Mouse (Mus musculus) cortical plate, adult 2 months (tissue): ENCODE measurements around the gene Hmgcs2. TPM values are rescaled to one million over a fixed set of nuclear protein-coding genes. Genes with fewer than 3 reads are reported as not detected.

Source experiments
- H3K27ac ChIP-seq: fragments of 200-500 bp; 2 replicates; pipeline ENCODE4 v1.5.1; 2012; ENCODE audit warnings: low read length, control low read depth, inconsistent platforms; ENCODE audit not compliant: insufficient read depth
- H3K4me1 ChIP-seq: fragments of 200-500 bp; 2 replicates; pipeline ENCODE4 v1.6.1; 2011; ENCODE audit warnings: low read length; ENCODE audit not compliant: control insufficient read depth, insufficient read depth
- H3K4me3 ChIP-seq: fragments of 200-500 bp; 2 replicates; pipeline ENCODE4 v1.5.1; 2011; ENCODE audit warnings: mild to moderate bottlenecking, low read length, control low read depth; ENCODE audit not compliant: insufficient read depth
- CTCF ChIP-seq: fragments of 200-500 bp; IDR thresholded peaks from 2 replicates; pipeline ENCODE4 v1.5.1; 2011; ENCODE audit warnings: mild to moderate bottlenecking, control low read depth, low read length; ENCODE audit not compliant: insufficient read depth; ENCODE audit errors: extremely low read depth
- POLR2A ChIP-seq: fragments of 200-500 bp; IDR thresholded peaks from 2 replicates; pipeline ENCODE4 v1.6.1; 2011; ENCODE audit warnings: mild to moderate bottlenecking, low read length, control low read depth; ENCODE audit not compliant: insufficient read depth; ENCODE audit errors: extremely low read depth
- polyA plus RNA-seq: library from polyadenylated mRNA; depleted of rRNA; stranded (reverse); fragments of >200 nt; gene quantifications from 2 replicates; pipeline ENCODE4 v1.2.3, GENCODE M21; 2012

Gene Hmgcs2
- polyA plus RNA-seq, 1 experiment: 5.3 TPM

DNA sequence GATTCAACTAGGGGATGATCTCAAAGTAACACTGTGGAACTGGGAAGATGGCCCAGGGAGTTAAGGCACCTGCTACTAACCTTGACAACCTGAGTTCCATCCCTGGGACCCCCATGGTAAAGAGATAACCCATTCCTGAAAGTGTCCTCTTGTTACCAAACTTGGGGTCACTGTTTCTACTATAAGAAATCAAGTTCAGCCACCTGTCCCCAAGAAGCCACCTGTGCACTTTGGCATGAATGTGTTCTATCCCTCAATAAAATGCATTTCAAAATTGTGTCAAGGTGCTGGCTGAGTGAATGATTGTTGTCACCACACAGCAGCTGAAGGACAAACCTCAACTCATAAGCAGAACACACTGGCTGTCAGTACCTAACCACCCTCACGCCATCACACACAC, 30.2 kb downstream of the Hmgcs2 start:
- Histone ChIP-seq H3K4me1 (no peaks in the 10 kb centered on the region), H3K4me3 (no peak overlapping the region), H3K27ac (no peak overlapping the region)
- no peak for TF ChIP-seq POLR2A
- no peak for TF ChIP-seq CTCF

DNA sequence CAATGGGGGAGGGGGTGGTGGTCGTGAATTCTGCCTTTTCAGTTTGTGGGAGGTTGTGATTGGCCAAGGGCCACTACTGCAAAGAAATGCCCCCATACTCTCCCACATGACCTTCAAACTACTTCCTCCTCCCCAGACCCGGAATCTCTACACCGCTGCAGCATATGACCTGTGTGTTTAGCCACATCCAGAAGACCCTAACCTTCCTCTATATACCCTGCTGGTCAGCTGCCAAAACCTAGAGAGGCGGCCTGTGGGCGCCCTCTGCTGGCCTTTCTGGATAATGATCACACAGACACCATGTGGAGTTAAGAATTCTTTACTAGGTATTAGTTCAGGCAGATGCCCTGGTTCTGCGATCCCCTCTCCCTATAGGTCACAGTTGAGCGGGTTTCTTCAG, 32.6 kb downstream of the Hmgcs2 start:
- Histone ChIP-seq H3K4me3 (no peak overlapping the region), H3K27ac (no peak overlapping the region), H3K4me1 (no peaks in the 10 kb centered on the region)
- TF ChIP-seq POLR2A (no peak), CTCF (peak; percentile 68)

DNA sequence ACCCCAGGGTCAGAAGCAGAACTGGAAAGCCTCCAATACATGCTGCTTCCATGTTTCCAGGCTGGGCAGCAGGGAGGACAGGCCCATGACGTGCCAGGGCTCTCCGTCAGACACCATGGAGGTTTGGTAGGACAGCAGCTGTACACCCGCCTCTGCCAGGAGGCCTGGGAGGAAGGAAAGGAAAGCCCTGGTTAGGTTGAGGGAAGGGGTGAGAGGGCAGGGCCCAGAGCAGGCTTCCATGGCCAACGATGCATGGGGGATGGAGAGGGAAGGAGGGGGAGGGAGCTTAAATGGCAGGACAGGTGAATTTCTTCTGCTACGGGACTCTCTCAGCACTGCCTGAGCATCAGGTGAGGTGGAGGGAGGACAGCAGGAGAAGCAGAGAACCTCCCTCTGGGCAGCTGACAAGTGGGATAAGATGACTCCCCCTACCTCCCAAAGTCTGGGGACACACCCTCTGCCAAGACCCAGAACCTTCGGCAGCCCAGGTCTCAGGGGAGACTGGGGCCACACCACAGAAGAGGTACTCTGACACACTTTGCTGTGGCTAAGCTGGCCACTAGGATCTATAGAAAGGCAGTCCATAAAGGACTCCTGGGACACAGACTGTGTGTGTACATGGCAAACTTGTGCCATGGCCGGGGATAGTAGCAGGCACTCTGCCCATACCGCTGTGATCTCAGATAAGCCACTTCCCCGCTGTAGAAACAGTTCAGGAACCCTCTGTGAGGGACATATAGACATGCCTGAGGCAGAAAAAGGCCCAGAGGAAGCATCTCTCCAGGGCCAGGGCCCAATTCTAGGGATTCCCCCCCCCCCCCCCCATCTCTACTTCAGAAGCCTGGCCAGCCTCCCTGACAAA, 33.3 kb downstream of the Hmgcs2 start:
- no peak for TF ChIP-seq POLR2A
- TF ChIP-seq CTCF: no peak
- Histone ChIP-seq H3K4me3 (no peak overlapping the region), H3K4me1 (no peaks in the 10 kb centered on the region), H3K27ac (no peak overlapping the region)

GRCm38 (mm10) chr3:98315181-98315580, 34.9 kb downstream of the Hmgcs2 start:
- Histone ChIP-seq H3K27ac (peak overlapping the region; percentile 61; the same call in 1 of the 2 replicates), H3K4me3 (no peak overlapping the region)
- TF ChIP-seq CTCF (no peak), POLR2A (no peak)

GRCm38 (mm10) chr3:98317143-98317542, 36.9 kb downstream of the Hmgcs2 start:
- H3K27ac ChIP-seq: peak overlapping the region; percentile 51; the same call in 1 of the 2 replicates
- H3K4me1 ChIP-seq: no peaks in the 10 kb centered on the region
- TF ChIP-seq CTCF: no peak
- TF ChIP-seq POLR2A: no peak
- no peak overlapping the region for H3K4me3 ChIP-seq

More at GRCm38 (mm10) chr3:98315181-98315580, 34.9 kb downstream of the Hmgcs2 start:
- no peaks in the 10 kb centered on the region for H3K4me1 ChIP-seq

DNA sequence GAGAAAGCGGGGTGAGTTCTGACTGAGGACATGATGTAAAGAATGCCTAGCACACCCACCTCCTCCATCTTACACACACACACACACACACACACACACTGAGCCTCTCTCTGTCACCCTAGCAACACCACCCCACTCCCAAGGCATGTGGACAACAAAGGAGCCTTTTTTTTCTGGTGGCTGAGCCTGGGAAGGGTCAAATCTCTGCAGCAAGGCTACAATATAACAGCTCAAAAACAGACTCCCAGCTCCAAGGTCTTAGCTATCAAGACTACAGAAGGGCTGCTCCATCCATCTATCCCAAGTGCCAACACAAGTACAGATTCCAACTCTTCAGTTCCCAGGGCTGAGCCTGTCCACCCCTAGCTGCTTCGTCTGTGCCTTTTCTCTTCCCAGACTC, 39.0 kb downstream of the Hmgcs2 start:
- Histone ChIP-seq H3K27ac (peak overlapping the region; percentile 70; the same call in 1 of the 2 replicates), H3K4me1 (0 out of 2 replicates have a peak, but pooled peaks cover 2% of the 10 kb centered on the region), H3K4me3 (no peak overlapping the region)
- TF ChIP-seq CTCF (no peak), POLR2A (no peak)

- H3K4me3 ChIP-seq: no peak overlapping the region
- H3K4me1 ChIP-seq: 0 out of 2 replicates have a peak, but pooled peaks cover 2% of the 10 kb centered on the region
- TF ChIP-seq CTCF: no peak
- TF ChIP-seq POLR2A: no peak
Observed at GRCm38 (mm10) chr3:98322209-98322608, 42.0 kb downstream of the Hmgcs2 start.

DNA sequence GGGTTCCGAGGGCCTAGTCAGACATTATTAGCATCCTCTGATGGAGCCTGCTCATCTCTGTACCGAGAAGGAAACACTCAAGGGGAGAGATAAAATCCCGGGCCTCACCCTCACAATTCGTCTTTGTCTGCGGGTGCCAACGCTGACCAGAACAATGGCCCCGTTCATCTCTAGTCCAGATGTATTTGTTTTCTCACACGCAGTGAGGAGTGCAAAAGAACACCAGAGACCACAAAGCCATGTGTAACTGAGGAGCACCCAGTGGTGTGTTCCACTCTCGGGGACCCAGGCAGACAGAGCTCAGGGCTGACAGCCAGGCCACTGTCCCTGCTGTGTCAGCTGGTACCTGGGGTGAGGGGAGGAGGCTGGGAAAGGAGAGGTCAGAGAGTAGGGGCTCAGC, 44.0 kb downstream of the Hmgcs2 start:
- no peak overlapping the region for H3K4me3 ChIP-seq
- H3K4me1 ChIP-seq: 0 out of 2 replicates have a peak, but pooled peaks cover 2% of the 10 kb centered on the region
- TF ChIP-seq CTCF: no peak
- no peak for TF ChIP-seq POLR2A
- peak overlapping the region; percentile 94 for H3K27ac ChIP-seq

More at GRCm38 (mm10) chr3:98322209-98322608, 42.0 kb downstream of the Hmgcs2 start:
- H3K27ac ChIP-seq: no peak overlapping the region

DNA sequence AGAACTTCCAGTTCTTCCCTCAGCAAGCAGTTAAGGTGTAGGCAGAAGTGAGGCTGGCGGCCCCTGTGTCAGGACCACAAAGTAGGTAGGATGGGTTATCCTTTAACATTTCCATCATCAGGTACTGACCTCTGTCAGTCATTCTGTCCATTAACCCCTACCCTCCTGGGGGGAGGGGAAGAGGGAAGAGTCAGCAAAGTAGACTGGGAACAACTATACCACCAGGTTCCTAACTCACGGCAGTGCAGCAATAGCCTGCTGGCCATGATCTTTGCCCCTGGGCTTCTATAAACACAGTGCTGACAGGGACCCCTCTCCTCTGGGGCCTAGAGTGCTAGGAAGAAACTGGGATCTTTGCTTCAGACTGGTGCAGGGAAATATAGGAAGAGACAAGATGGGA, 53.8 kb downstream of the Hmgcs2 start:
- no peak overlapping the region for H3K27ac ChIP-seq
- TF ChIP-seq POLR2A (no peak), CTCF (no peak)
- no peaks in the 10 kb centered on the region for H3K4me1 ChIP-seq
- no peak overlapping the region for H3K4me3 ChIP-seq

- no peak for TF ChIP-seq CTCF
- no peak for TF ChIP-seq POLR2A
- Histone ChIP-seq H3K4me1 (no peaks in the 10 kb centered on the region), H3K4me3 (no peak overlapping the region), H3K27ac (no peak overlapping the region)
Observed at GRCm38 (mm10) chr3:98335331-98335730, 55.1 kb downstream of the Hmgcs2 start.
